Mouse (Mus musculus): Measurements from ENCODE around the gene Tmem82. TPM values are rescaled to one million over a fixed set of nuclear protein-coding genes. Genes with fewer than 3 reads are reported as not detected.

The Tmem82 gene
- polyA plus RNA-seq, 1 experiment, result 2.8 TPM

GRCm38 (mm10) chr4:141632111-141632873 is 13.9 kb upstream of the Tmem82 start:
- no peaks in the 10 kb centered on the region for H3K27me3 ChIP-seq (ENCODE audit: control insufficient read depth, insufficient read depth, low read length)
- H3K4me1 ChIP-seq (replicated peaks; ENCODE audit: control insufficient read depth, insufficient read depth, low read length), result no peaks in the 10 kb centered on the region
- no peak overlapping the region for H3K27ac ChIP-seq (ENCODE audit: control insufficient read depth, insufficient read depth, low read length)
- WGBS, result 97% methylated on average over 21 of the region's 21 CpGs
- H3K36me3 ChIP-seq (ENCODE audit: control insufficient read depth, insufficient read depth, low read length), result peaks cover 14% of the 10 kb centered on the region
- TF ChIP-seq POLR2A (IDR thresholded peaks at IDR 0.05; ENCODE audit: control insufficient read depth, extremely low read depth, insufficient read depth, low read length, poor library complexity) (no peak), CTCF (IDR thresholded peaks at IDR 0.05; ENCODE audit: borderline replicate concordance, control insufficient read depth, extremely low read depth, insufficient read depth, low read length, poor library complexity) (no peak)
- no peak for DNase-seq
- H3K4me3 ChIP-seq (ENCODE audit: control insufficient read depth, insufficient read depth, low read length), result no peak overlapping the region

GRCm38 (mm10) chr4:141631250-141631649 is 12.8 kb upstream of the Tmem82 start:
- no peak for DNase-seq
- Histone ChIP-seq H3K27ac (ENCODE audit: control insufficient read depth, insufficient read depth, low read length) (no peak overlapping the region), H3K27me3 (ENCODE audit: control insufficient read depth, insufficient read depth, low read length) (no peaks in the 10 kb centered on the region), H3K4me3 (ENCODE audit: control insufficient read depth, insufficient read depth, low read length) (no peak overlapping the region), H3K4me1 (replicated peaks; ENCODE audit: control insufficient read depth, insufficient read depth, low read length) (no peaks in the 10 kb centered on the region), H3K36me3 (ENCODE audit: control insufficient read depth, insufficient read depth, low read length) (peaks cover 14% of the 10 kb centered on the region)
- WGBS, result 98% methylated on average over 20 of the region's 20 CpGs
- no peak for TF ChIP-seq POLR2A (IDR thresholded peaks at IDR 0.05; ENCODE audit: control insufficient read depth, extremely low read depth, insufficient read depth, low read length, poor library complexity)
- TF ChIP-seq CTCF (IDR thresholded peaks at IDR 0.05; ENCODE audit: borderline replicate concordance, control insufficient read depth, extremely low read depth, insufficient read depth, low read length, poor library complexity), result no peak

- Histone ChIP-seq H3K4me1 (replicated peaks; ENCODE audit: control insufficient read depth, insufficient read depth, low read length) (no peaks in the 10 kb centered on the region), H3K36me3 (ENCODE audit: control insufficient read depth, insufficient read depth, low read length) (peaks cover 14% of the 10 kb centered on the region), H3K27me3 (ENCODE audit: control insufficient read depth, insufficient read depth, low read length) (no peaks in the 10 kb centered on the region), H3K4me3 (ENCODE audit: control insufficient read depth, insufficient read depth, low read length) (no peak overlapping the region), H3K27ac (ENCODE audit: control insufficient read depth, insufficient read depth, low read length) (no peak overlapping the region)
- no peak for DNase-seq
- TF ChIP-seq POLR2A (IDR thresholded peaks at IDR 0.05; ENCODE audit: control insufficient read depth, extremely low read depth, insufficient read depth, low read length, poor library complexity) (no peak), CTCF (IDR thresholded peaks at IDR 0.05; ENCODE audit: borderline replicate concordance, control insufficient read depth, extremely low read depth, insufficient read depth, low read length, poor library complexity) (no peak)
- 97% methylated on average over 11 of the region's 11 CpGs for WGBS
Measured at GRCm38 (mm10) chr4:141630021-141630420, 11.6 kb upstream of the Tmem82 start.

DNA sequence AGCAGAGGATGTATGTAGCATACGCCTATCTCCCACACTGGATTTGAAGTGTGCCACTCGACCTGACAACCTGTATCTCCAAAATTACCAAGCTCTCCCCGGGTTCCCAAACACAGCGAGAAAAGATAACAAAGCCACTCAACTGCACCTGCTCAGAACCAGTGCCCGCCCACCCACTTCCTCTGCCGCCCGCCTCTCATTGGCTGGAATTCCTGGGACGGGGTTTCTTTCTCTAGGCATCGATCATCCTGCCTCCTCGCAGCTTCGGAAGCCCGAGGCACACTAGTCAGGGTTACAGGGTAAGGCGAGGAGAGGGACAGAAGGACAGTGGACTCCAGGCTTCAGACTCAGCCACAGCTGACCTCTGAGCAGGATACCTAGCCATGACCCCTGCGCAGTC is 10.2 kb upstream of the Tmem82 start:
- H3K4me1 ChIP-seq (replicated peaks; ENCODE audit: control insufficient read depth, insufficient read depth, low read length), result no peaks in the 10 kb centered on the region
- TF ChIP-seq POLR2A (IDR thresholded peaks at IDR 0.05; ENCODE audit: control insufficient read depth, extremely low read depth, insufficient read depth, low read length, poor library complexity) (no peak), CTCF (IDR thresholded peaks at IDR 0.05; ENCODE audit: borderline replicate concordance, control insufficient read depth, extremely low read depth, insufficient read depth, low read length, poor library complexity) (no peak)
- peaks cover 14% of the 10 kb centered on the region for H3K36me3 ChIP-seq (ENCODE audit: control insufficient read depth, insufficient read depth, low read length)
- no peaks in the 10 kb centered on the region for H3K27me3 ChIP-seq (ENCODE audit: control insufficient read depth, insufficient read depth, low read length)
- no peak overlapping the region for H3K27ac ChIP-seq (ENCODE audit: control insufficient read depth, insufficient read depth, low read length)
- 91% methylated on average over 14 of the region's 14 CpGs for WGBS
- no peak overlapping the region for H3K4me3 ChIP-seq (ENCODE audit: control insufficient read depth, insufficient read depth, low read length)
- DNase-seq, result no peak

DNA sequence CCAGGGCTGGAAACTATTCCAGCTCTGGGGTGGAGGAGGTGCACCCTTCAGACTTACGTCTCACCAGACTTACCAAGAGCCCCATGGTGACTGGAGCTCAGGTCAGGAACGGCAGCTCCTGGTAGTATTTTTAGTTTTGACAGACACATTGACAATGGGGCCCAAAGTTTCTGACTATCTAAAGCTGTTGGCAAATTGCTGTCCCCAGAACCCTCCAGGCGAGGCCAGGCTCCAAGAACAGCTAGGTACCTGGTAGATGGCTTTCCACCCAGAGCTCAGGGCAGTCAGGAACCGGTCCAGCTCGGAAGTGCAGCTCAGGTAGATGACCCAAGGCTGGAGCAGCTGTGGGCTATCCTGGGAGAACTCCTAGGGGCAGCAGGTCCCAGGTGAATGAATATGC is 9.1 kb upstream of the Tmem82 start:
- WGBS, result 96% methylated on average over 5 of the region's 5 CpGs
- TF ChIP-seq POLR2A (IDR thresholded peaks at IDR 0.05; ENCODE audit: control insufficient read depth, extremely low read depth, insufficient read depth, low read length, poor library complexity) (no peak), CTCF (IDR thresholded peaks at IDR 0.05; ENCODE audit: borderline replicate concordance, control insufficient read depth, extremely low read depth, insufficient read depth, low read length, poor library complexity) (no peak)
- no peaks in the 10 kb centered on the region for H3K27me3 ChIP-seq (ENCODE audit: control insufficient read depth, insufficient read depth, low read length)
- no peaks in the 10 kb centered on the region for H3K4me1 ChIP-seq (replicated peaks; ENCODE audit: control insufficient read depth, insufficient read depth, low read length)
- no peak overlapping the region for H3K27ac ChIP-seq (ENCODE audit: control insufficient read depth, insufficient read depth, low read length)
- no peak overlapping the region for H3K4me3 ChIP-seq (ENCODE audit: control insufficient read depth, insufficient read depth, low read length)
- DNase-seq, result no peak
- peaks cover 13% of the 10 kb centered on the region for H3K36me3 ChIP-seq (ENCODE audit: control insufficient read depth, insufficient read depth, low read length)

- Histone ChIP-seq H3K4me3 (ENCODE audit: control insufficient read depth, insufficient read depth, low read length) (no peak overlapping the region), H3K27ac (ENCODE audit: control insufficient read depth, insufficient read depth, low read length) (no peak overlapping the region), H3K4me1 (replicated peaks; ENCODE audit: control insufficient read depth, insufficient read depth, low read length) (no peaks in the 10 kb centered on the region), H3K27me3 (ENCODE audit: control insufficient read depth, insufficient read depth, low read length) (no peaks in the 10 kb centered on the region), H3K36me3 (ENCODE audit: control insufficient read depth, insufficient read depth, low read length) (peaks cover 5% of the 10 kb centered on the region; the same call in 1 of the 2 replicates)
- DNase-seq, result no peak
- TF ChIP-seq POLR2A (IDR thresholded peaks at IDR 0.05; ENCODE audit: control insufficient read depth, extremely low read depth, insufficient read depth, low read length, poor library complexity) (no peak), CTCF (IDR thresholded peaks at IDR 0.05; ENCODE audit: borderline replicate concordance, control insufficient read depth, extremely low read depth, insufficient read depth, low read length, poor library complexity) (no peak)
- 96% methylated on average over 16 of the region's 16 CpGs for WGBS
Measured at GRCm38 (mm10) chr4:141625774-141626550, 7.5 kb upstream of the Tmem82 start.

All from thymus, adult 2 months (tissue).